Mouse (Mus musculus) layer of hippocampus, adult 8-10 months (tissue): ENCODE results near the gene Anxa5. TPM values are rescaled to one million over a fixed set of nuclear protein-coding genes. Genes with fewer than 3 reads are reported as not detected.

Experiments
- DNase-seq, 2 experiments: peaks; one replicate each; pipeline ENCODE4 v3.0.0; 2022; ENCODE audit warnings: low spot score in 2 of 2
- total RNA-seq, 4 experiments: library from RNA; stranded (reverse); gene quantifications; 2 replicates each; pipeline ENCODE4 v1.2.4; 2022

The Anxa5 gene
- total RNA-seq, 4 experiments from 2014 or later = 53.9 to 99.1 (median 73.0) TPM

DNA sequence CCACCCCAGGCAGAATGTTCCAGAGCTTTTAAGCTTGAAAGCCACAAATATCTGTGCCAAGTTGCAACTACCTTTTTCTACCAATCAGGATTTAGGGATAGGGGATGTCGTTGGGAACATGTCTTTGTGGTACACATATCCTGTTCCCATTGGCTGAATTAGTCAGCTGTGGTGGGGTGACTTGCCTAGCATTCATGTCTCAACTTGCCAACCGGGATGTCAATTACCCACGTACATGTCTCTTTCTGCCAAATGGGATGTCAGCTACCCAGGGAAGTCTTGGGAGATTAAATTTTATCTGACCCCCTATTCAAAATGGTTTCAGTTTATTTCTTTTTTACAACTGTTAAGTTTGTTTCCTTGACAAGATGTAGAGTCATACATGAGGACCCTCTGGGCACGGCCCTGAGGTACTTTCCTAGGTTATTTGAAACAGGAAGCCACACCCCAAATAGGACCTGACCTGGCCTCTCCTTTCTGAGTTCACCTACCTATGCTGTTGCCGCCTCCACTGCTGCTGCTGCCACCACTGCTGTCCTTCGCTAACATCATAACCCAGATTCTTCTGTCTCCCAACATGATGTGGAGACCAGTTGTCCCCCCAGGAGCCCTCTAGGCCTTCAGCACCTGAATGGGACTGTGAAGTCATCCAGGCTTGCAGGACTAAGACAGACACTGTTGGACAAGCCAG lies 13.3 kb upstream of the Anxa5 start:
- DNase-seq = no peak

DNA sequence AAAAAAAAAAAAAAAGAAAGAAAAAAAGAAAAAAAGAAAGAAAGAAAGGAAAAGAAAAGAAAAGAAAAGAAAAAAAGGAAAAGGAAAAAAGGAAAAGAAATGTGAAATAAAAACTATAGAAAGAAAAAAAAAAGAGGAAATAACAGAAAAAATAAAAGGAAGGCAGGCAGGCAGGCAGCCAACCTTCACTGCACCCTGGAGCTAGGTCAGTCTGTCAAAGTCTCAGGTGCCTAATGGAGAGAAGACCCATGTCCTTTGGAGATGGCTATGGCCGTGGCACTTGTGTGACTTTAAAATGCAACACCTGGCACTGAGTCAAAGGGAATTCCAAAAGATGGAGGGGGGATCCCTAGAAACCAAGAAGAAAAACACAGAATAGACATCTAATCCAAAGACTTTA lies 12.7 kb upstream of the Anxa5 start:
- no peak for DNase-seq

DNA sequence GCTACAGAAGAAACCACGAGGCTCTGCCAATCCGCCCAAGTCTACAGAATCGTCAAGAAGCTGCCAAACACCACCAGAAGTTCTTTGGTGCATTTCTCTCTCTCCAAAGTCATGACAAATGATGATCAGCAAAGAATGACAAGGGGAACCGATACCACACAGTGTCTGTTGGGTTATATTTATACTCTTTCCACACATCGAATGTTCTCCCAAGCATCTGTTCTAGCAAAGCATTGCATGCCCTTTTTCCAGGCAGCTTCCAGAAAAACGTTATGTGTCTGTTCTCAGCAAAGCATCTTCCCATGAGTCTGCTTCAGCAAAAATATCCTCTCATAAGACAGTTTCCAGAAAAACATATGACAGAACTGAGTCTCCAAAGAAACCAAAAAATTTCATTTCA lies 11.2 kb upstream of the Anxa5 start:
- no peak for DNase-seq

DNA sequence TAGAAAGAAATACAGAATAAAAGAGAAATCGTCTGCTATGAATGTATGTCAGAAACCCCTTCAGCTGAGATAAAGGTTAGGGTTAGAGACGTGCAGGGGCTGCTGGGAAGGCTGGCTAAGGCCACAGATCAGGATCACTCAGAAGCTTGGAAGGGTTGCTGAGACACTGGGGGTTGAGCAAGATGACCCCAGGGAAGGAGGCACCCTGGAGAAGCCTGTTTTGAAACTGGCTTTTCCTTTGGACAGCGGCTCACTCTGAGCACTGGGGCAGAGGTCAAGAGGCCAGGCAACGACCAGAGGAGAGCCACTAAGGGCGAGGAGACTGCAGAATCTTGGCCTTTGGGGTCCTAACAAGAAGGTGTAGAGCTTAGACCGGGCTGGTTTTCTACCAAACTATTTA lies 10.5 kb upstream of the Anxa5 start:
- DNase-seq = no peak

- no peak for DNase-seq
Measured at GRCm38 (mm10) chr3:36484292-36484691, 8.6 kb upstream of the Anxa5 start.

GRCm38 (mm10) chr3:36482940-36483339 lies 7.2 kb upstream of the Anxa5 start:
- no peak for DNase-seq

DNA sequence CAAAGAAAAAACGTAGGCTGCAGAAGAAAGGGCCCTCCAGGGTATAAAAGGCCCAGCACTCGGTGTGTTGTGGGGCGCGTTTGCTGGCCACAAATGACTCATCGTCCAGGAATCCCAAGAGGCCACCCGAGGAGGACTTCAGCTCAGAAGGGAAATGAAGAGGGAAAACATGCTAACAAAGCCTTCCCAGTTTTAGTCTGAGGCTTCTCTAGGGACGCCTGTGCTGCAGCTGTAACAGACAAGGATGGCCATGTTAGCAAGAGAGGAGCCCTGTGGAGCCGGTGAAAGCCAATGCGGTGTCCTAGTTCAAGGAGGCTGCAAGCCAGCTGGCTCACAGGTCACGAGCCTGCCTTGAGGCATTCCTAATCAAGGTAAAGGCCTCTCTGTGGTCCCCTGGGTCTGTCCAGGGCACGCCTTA lies 6.1 kb upstream of the Anxa5 start:
- DNase-seq = peak; percentile 12 to 15

DNA sequence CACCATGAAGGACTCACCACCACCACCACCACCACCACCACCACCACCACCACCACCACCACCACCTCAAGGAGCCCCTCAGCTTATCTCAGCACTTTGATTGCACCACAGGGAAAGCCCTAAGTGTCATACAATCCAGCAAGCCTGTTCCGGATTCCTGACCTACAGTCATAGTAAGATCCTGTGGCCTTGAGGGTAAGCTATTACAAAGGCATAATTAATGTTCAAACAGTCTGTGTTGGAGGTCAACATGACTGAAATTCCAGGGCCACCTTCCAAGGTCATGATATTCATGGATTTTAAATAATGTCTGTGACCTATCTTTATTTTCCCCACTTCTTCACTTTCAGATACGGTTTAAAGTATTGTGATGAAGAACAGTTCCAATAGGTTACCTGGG lies 4.8 kb upstream of the Anxa5 start:
- no peak for DNase-seq

DNA sequence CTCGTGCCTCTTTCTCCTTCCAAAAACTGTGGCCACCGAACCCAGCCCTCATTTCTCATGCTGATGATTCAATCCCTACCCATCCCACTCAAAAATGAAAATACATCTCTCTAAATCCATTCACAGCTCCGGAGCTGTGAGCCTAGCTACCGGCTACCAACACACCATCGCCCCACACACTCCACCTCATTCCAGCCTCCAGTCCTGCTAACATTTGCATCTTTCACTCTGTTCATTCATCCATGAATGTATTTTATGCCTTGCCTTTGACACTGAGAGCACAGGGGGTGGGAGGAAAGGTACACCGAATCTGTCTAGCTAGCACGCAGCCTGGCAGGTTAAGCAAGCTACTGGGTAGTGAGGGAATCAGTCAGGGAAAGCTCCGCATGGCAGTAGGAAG lies 3.1 kb upstream of the Anxa5 start:
- no peak for DNase-seq

DNA sequence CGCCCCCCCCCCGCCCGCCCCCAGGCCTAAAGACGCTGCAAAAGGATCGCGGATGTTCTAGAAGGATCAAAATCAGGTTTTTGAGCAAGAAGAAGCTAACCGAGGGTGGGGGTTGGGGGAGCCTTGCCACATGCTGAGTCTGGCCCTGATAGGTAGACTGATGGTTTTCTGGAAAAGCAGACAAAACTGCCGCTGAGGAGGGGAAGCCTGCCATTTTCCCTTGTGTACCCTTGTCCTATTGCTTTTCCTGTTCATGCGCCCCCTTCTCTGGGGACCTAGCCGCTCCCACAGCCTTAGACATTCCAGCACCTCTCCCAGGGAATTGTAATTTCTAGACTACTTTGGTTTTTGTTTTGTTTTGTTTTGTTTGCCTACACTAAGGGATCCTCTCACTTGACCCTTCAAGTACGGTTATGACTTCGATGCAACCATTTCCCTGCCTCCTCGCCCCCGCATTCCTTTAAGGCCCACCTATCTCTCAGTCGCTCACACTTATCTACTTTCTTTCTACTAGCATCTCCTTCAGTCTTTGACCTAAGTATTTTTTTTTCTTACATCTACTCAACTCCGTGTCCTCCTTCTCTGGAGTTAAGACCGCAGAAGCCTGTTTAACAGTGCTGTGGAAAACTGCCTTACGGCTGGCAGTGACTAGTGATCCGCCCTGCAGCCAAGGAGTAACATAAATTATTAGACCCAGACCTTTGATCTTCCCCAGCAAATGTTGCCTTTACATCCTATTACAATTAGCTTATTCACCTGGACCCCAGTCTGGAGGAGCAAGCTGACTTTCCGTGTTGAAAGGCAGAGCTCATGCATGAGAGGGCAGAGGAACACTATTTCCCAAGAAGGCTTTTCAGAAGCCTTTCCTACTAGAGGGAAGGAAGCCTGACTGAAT lies 814 bp upstream of the Anxa5 start:
- no peak for DNase-seq

DNA sequence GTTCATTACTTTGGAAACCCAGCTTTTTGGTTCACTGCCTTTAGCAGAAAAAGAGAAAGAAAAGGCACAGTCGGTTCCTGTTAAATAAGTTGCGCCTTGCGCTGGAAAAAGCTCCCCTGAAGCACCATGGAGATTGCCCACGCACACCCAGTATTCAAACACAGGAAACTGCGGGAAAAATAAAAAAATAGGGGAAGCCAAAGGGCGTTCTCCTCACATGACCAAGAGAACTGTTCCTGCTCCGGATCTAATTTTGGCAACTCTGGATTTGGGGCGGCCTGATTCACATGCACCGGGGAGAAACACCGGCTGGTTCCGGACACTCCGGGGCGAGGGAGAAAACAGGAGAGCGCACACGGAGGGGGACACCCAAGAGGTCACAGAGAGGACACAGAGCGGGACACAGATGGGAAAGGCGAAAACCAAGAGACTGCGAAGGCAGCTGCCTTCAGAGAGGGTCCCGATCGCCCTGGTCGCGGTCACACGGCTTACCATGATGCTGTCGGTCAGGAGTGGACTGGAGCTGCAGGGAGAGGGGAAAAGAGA lies 683 bp downstream of the Anxa5 start:
- DNase-seq = peak; percentile 27 to 31

- no peak for DNase-seq
Measured at GRCm38 (mm10) chr3:36474421-36474820, 1.3 kb downstream of the Anxa5 start.

GRCm38 (mm10) chr3:36473222-36473621 lies 2.5 kb downstream of the Anxa5 start:
- no peak for DNase-seq

- no peak for DNase-seq
Measured at GRCm38 (mm10) chr3:36471856-36472255, 3.8 kb downstream of the Anxa5 start.

DNA sequence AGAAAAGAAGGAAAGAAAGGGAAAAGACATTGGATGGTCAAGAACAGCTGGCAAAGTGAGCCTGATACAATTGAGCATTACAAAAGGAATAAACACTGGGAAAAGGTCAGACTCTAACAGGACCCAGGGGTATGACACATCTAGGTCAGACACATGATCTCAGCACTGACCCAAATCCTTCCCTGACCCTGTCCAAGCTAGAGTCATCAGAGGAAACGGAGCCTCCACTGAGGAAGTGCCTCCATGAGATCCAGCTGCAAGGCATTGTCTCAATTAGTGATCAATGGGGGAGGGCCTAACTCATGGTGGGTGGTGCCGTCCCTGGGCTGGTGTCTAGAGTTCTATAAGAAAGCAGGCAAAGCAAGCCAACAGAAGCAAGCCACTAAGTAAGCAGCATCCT lies 6.8 kb downstream of the Anxa5 start:
- DNase-seq = no peak

GRCm38 (mm10) chr3:36467632-36468031 lies 8.1 kb downstream of the Anxa5 start:
- no peak for DNase-seq

DNA sequence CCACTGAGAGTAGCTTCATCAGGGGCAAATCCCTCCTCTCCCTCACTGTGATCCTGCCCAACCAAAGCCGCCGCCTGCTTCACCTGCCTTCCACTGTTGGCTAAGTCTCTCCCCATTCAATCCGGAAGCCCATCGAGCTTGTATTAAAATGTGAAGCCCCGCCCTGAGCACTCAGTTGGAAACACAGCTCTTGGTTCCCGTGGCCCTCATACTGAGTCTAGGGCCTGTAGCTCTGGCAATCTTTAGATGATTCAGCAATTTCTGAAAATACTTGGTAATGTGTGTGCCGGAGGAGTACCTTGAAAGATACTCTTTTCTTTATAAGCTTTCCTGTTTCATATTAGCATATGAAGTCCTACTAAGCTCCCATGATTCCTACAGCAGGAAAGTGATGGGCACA lies 10.2 kb downstream of the Anxa5 start:
- no peak for DNase-seq

DNA sequence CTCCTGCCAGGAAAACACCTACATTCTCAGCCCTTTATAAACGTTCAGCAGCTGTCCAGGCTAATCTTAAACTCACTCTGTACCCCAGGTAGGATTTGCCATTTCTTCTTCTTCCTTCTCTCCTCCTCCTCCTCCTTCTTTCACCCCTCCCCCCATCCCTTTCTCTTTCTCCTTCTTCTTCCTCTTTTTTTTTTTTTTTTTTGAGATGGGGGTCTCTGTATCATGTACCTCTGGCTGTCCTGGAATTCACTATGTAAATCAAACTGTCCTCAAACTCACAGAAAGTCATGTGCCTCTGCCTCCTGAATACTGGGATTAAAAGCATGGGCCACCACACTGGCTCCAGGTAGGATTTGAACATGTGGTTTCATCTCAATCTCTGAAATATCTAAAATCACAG lies 13.3 kb downstream of the Anxa5 start:
- no peak for DNase-seq

GRCm38 (mm10) chr3:36461819-36462218 lies 13.9 kb downstream of the Anxa5 start:
- no peak for DNase-seq

DNA sequence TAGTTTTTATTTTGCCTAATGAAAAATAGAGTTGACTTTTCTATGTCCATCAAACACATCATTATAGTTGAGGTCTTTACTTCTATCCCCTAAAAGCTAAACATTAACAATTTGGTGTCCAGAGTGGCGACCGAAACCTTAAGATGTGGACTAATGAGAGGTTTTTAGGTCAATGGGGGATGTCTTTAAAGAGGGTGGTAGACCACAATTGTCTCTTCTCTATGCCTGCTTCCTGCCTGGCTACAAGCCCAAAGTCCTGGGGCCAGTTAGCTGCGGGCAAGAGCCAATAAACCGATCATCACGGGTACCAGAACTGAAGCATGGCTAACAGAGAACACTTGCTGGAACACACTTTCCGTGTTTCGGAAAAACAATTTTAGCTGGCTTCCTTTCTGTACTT lies 15.0 kb downstream of the Anxa5 start:
- no peak for DNase-seq

GRCm38 (mm10) chr3:36455566-36455965 lies 20.1 kb downstream of the Anxa5 start:
- peak in 1 of 2 experiments; percentile 13 for DNase-seq

DNA sequence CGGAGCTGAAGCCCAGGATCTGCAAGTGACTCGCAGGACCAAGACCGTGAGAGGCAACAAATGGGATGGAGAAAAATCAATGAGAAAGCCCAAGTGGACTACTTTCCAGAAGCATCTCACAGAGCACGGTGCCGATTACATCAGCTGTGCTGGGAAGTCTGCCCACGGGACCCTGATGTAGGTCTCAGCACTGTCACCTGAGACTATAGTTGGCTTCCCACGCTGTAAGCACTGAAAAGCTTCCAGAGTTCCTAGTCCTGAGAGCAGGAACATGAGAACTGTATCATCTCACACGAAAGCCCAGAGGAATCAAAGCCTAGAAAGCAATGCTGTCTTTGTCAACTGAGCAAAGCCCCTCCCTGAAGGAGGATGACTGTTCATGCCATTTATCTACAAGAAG lies 20.6 kb downstream of the Anxa5 start:
- no peak for DNase-seq

- no peak for DNase-seq
Measured at GRCm38 (mm10) chr3:36452502-36452901, 23.2 kb downstream of the Anxa5 start.
